Mouse (Mus musculus) cerebellum, postnatal 4 days (tissue): ENCODE measurements around the gene Bag5.
"Not testable (repeated sequence)": the region's sequence is repeated elsewhere in the genome, so short reads cannot be mapped to it uniquely, and the experiment has no call there.

Source experiments
- DNase-seq, 2 experiments: peaks; one replicate each; pipeline ENCODE4 v3.0.0; 2022; ENCODE audit warnings: low spot score in 2 of 2, mixed read lengths in 1 of 2

Gene Bag5

GRCm38 (mm10) chr12:111674850-111675486 is 38.1 kb downstream of the Bag5 start:
- no peak for DNase-seq

GRCm38 (mm10) chr12:111672581-111672980 is 40.5 kb downstream of the Bag5 start:
- no peak for DNase-seq

- peak; percentile 82 to 88 for DNase-seq
Measured at GRCm38 (mm10) chr12:111672176-111672575, 40.9 kb downstream of the Bag5 start, which contains the start of gene Ckb. Gene Ckb (minus strand): TSS chr12:111672338.

GRCm38 (mm10) chr12:111671431-111671902 is 41.6 kb downstream of the Bag5 start:
- peak; percentile 48 to 67 for DNase-seq

- DNase-seq, result no peak
Measured at GRCm38 (mm10) chr12:111670976-111671375, 42.1 kb downstream of the Bag5 start.

- DNase-seq, result peak in 1 of 2 experiments; percentile 61
Measured at GRCm38 (mm10) chr12:111670371-111670971, 42.6 kb downstream of the Bag5 start.

GRCm38 (mm10) chr12:111669961-111670360 is 43.1 kb downstream of the Bag5 start:
- DNase-seq, result no peak

- DNase-seq, result no peak
Measured at GRCm38 (mm10) chr12:111669000-111669788, 43.9 kb downstream of the Bag5 start.

GRCm38 (mm10) chr12:111668457-111668912 is 44.6 kb downstream of the Bag5 start:
- peak; percentile 97 to 98 for DNase-seq

GRCm38 (mm10) chr12:111667421-111667820 is 45.6 kb downstream of the Bag5 start:
- no peak for DNase-seq

GRCm38 (mm10) chr12:111666380-111666779 is 46.7 kb downstream of the Bag5 start:
- no peak for DNase-seq

GRCm38 (mm10) chr12:111665041-111665880 is 47.8 kb downstream of the Bag5 start:
- DNase-seq, result no peak

- DNase-seq, result no peak
Measured at GRCm38 (mm10) chr12:111664144-111664634, 48.9 kb downstream of the Bag5 start.

- DNase-seq, result no peak
Measured at GRCm38 (mm10) chr12:111663228-111664143, 49.6 kb downstream of the Bag5 start.

- not testable (repeated sequence) for DNase-seq
Measured at GRCm38 (mm10) chr12:111661554-111661953, 51.5 kb downstream of the Bag5 start.

GRCm38 (mm10) chr12:111660628-111661027 is 52.4 kb downstream of the Bag5 start:
- no peak for DNase-seq
